ENCODE assay signal across 8 mouse cellular contexts in genomic region chrX:19237048-19237737, GRCm38 (mm10).
DNase-seq lines count a peak whose midpoint lies in the region; ATAC-seq and TF ChIP-seq lines count a peak whose summit lies in the region.

No protein-coding gene starts in this region.

- no peak for TF ChIP-seq EP300 in heart, postnatal 0 days (IDR thresholded peaks at IDR 0.05; ENCODE audit: low read depth)

- no peak overlapping the region for H3K27ac ChIP-seq in bone marrow, adult 2 months (ENCODE audit: control insufficient read depth, insufficient read depth, low read depth, low read length, poor library complexity)
- H3K27ac ChIP-seq in heart, postnatal 0 days (ENCODE audit: low read depth): no peak overlapping the region
- H3K27ac ChIP-seq in lung, embryonic 15.5 days: peak overlapping the region; percentile 29; the same call in 1 of the 2 replicates

- 11% methylated on average over 30 of the region's 31 CpGs for WGBS in bone marrow, adult 2 months
- WGBS in heart, postnatal 0 days: 9% methylated on average over 30 of the region's 31 CpGs
- 10% methylated on average over 31 of the region's 31 CpGs for WGBS in lung, embryonic 15.5 days

- peak overlapping the region; percentile 62 for H3K4me3 ChIP-seq in bone marrow, adult 2 months (replicated peaks; ENCODE audit: control insufficient read depth, low read depth, low read length)
- H3K4me3 ChIP-seq in erythroblast, embryonic 14.5 days (replicated peaks): peak overlapping the region; percentile 76
- peak overlapping the region; percentile 49 for H3K4me3 ChIP-seq in heart, postnatal 0 days (ENCODE audit: low read depth, low read length)
- peak overlapping the region; percentile 47 for H3K4me3 ChIP-seq in lung, embryonic 15.5 days

- no peak for ATAC-seq in heart, postnatal 0 days (ENCODE audit: insufficient read depth, low read depth)
- ATAC-seq in lung, embryonic 15.5 days (ENCODE audit: borderline replicate concordance, extremely low read depth, low FRiP score, low TSS enrichment): peak; percentile 73

- H3K4me1 ChIP-seq in bone marrow, adult 2 months (ENCODE audit: control insufficient read depth, insufficient read depth, low read length): no peaks in the 10 kb centered on the region
- H3K4me1 ChIP-seq in erythroblast, embryonic 14.5 days (ENCODE audit: control insufficient read depth): peaks cover 13% of the 10 kb centered on the region
- H3K4me1 ChIP-seq in heart, postnatal 0 days (ENCODE audit: control insufficient read depth, insufficient read depth): no peaks in the 10 kb centered on the region
- H3K4me1 ChIP-seq in lung, embryonic 15.5 days: no peaks in the 10 kb centered on the region

- H3K27me3 ChIP-seq in erythroblast, embryonic 14.5 days (ENCODE audit: control insufficient read depth): no peaks in the 10 kb centered on the region; the same call in 1 of the 2 replicates
- H3K27me3 ChIP-seq in heart, postnatal 0 days (ENCODE audit: control insufficient read depth, insufficient read depth, low read length): 0 out of 2 replicates have a peak, but pooled peaks cover 3% of the 10 kb centered on the region
- no peaks in the 10 kb centered on the region for H3K27me3 ChIP-seq in lung, embryonic 15.5 days

- DNase-seq in ES-CJ7 (ENCODE audit: low read depth, low spot score): peak; percentile 18
- DNase-seq in heart, postnatal 0 days (ENCODE audit: low spot score): no peak
- peak; percentile 11 to 46 for DNase-seq in kidney, postnatal 36 days
- DNase-seq in ovary, postnatal 14 days (ENCODE audit: low spot score): peak; percentile 1
- DNase-seq in c-Kit-positive CD71-positive TER-119-positive erythroid progenitor cells, embryonic 14.5 days (ENCODE audit: low spot score): no peak

- H3K9ac ChIP-seq in heart, postnatal 0 days (replicated peaks; ENCODE audit: low read depth, low read length): no peak overlapping the region
- peak overlapping the region; percentile 36 for H3K9ac ChIP-seq in lung, embryonic 15.5 days

- TF ChIP-seq POLR2A in bone marrow, adult 2 months (IDR thresholded peaks at IDR 0.05; ENCODE audit: borderline replicate concordance, control insufficient read depth, low read depth, low read length): no peak

- peak overlapping the region; percentile 75 for H3K4me2 ChIP-seq in heart, postnatal 0 days (ENCODE audit: low read depth, low read length)
- H3K4me2 ChIP-seq in lung, embryonic 15.5 days: peak overlapping the region; percentile 77

- peaks cover 3% of the 10 kb centered on the region for H3K36me3 ChIP-seq in erythroblast, embryonic 14.5 days (ENCODE audit: control insufficient read depth)
- no peaks in the 10 kb centered on the region for H3K36me3 ChIP-seq in heart, postnatal 0 days (replicated peaks; ENCODE audit: control insufficient read depth, insufficient read depth, low read length)
- H3K36me3 ChIP-seq in lung, embryonic 15.5 days: no peaks in the 10 kb centered on the region

- TF ChIP-seq CTCF in bone marrow, adult 2 months (IDR thresholded peaks at IDR 0.05; ENCODE audit: control insufficient read depth, insufficient read depth, low read length): no peak
- TF ChIP-seq CTCF in heart, postnatal 0 days (IDR thresholded peaks at IDR 0.05; ENCODE audit: low read depth): no peak

- no peaks in the 10 kb centered on the region for H3K9me3 ChIP-seq in erythroblast, embryonic 14.5 days (ENCODE audit: control insufficient read depth, low read length)
- H3K9me3 ChIP-seq in heart, postnatal 0 days (replicated peaks; ENCODE audit: control insufficient read depth, low read length): no peaks in the 10 kb centered on the region
- H3K9me3 ChIP-seq in lung, embryonic 15.5 days: no peaks in the 10 kb centered on the region

Comparison
In these comparisons a context has a peak if more than half of its experiments do, and no peak if none do; other contexts are left out.
1. DNase-seq: peak in ES-CJ7 (single experiment), kidney, postnatal 36 days (2 of 2) and ovary, postnatal 14 days (single experiment); none in heart, postnatal 0 days (single experiment) and c-Kit-positive CD71-positive TER-119-positive erythroid progenitor cells, embryonic 14.5 days (single experiment).
2. Peak in every context shown above with its lines, with median percentiles within 50 percentile points of each other: H3K4me3 ChIP-seq.